Mouse (Mus musculus) heart, adult 10 weeks (tissue): ENCODE results near the gene Dnhd1. TPM values are rescaled to one million over a fixed set of nuclear protein-coding genes. Genes with fewer than 3 reads are reported as not detected.

Experiments used
- polyA plus RNA-seq: library from polyadenylated mRNA; stranded (reverse); fragments of 350-450 nt; fragmentation: Illumina TruSeq; extraction: RNeasy Lipid Tissue Mini Kit (QIAGEN cat#74804); gene quantifications from one replicate; pipeline ENCODE4 v1.2.3, GENCODE M21; 2014; ENCODE audit warnings: low read depth, low replicate concordance

The Dnhd1 gene
- 0.86 TPM for polyA plus RNA-seq

GRCm38 (mm10) chr7:105650639-105651435, at the start of gene Dnhd1:
Gene Dnhd1, plus strand, starts transcription at chr7:105650827.

DNA sequence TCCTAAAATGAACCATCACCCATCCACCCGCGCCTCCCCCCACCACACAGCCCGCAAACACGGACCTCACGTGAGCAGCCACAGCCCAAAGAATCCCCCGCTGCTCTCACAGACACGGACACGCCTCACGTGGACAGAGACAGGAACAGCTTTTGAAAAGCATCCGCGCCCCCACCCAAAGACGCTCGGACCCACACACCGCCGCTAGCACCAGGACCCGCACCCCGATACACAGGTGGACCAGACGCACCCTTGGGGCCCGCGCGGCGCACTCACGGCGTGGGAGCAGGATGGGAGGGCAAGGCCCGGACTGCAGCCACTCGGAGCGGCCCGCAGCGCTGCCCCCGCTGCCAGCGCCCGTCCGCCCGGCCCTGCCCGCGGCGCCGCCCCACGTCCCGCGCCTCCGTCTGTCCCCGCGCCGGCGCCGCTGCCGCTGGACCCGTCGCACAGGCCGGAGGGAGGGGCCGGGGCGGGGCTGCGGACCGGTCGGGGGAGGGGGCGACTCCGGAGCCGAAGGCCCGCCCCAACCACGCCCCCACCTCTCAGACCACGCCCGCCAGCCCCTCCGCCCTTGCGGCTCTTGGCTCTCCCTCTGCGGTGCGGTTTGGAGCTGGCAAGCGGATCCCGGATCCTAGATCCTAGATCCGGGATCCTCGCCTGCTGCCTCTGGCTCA, 17.4 kb upstream of the Dnhd1 start, which contains the start of gene Trim3:
Gene Trim3, minus strand, starts transcription at position 445 of the 674 bp plus-strand sequence.

DNA sequence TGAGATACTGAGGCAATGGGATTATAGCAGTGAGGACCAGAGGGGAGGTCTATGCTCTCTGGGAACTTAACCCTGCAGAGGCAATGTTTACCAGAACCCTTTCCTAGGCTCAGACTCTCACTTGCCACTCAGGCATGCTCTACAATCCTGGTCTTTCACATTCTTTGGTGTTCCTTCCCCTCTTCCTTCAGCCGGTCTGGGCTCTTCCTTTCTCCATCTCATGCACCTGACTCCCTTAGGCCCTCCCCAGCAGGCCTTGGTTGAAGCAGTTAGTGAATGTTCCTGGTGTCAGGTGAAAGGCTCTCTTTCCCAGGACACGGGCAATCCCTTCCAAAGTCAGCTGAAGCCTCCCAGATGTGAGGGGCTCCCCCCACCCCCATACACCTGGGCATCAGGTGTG, 10.9 kb upstream of the Dnhd1 start, which contains the start of gene Timm10b:
Gene Timm10b, plus strand, starts transcription at position 301 of the 400 bp plus-strand sequence.

GRCm38 (mm10) chr7:105640233-105640893, 10.3 kb upstream of the Dnhd1 start, which contains the start of the genes Arfip2 and Gm45799:
Gene Arfip2, minus strand, starts transcription at chr7:105640416.
Gene Gm45799, plus strand, starts transcription at chr7:105640552.

DNA sequence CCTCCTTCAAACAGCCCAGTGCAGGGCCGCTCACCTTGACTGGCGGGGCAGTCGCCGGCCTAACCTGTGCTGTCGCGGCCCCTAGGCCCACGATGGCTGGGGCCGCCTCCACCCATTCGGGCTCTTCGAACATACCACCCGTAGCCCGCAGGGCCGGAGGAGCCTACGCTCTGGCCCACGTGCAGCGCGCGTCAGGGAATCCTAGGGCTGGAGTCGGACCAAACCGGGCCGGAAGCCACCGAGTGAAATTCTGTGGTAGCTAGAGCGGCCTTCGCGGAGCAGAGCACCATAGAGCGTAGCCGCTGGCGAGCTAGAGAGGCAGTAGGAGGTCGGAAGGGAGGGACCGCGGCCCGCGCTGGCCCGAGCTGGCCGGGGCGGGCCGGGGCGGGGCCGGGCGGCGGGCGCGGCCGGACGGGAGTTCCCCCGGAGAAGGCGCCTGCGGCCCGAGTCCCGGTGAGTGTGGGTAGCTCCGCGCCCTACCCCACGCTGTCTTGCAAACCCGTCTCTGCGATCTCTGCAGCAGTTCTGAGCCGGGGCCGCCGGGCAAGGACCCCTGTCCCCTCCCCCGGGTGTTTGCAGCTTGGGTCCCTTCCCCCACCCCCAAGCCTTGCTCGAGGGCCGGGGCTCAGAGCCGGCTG, 85.8 kb downstream of the Dnhd1 start, which contains the start of gene Ilk:
Gene Ilk, plus strand, starts transcription at position 329 of the 638 bp plus-strand sequence.

GRCm38 (mm10) chr7:105736911-105737521, 86.4 kb downstream of the Dnhd1 start, which contains the start of gene Rrp8:
Gene Rrp8, minus strand, starts transcription at chr7:105737385.

GRCm38 (mm10) chr7:105743926-105744590, 93.4 kb downstream of the Dnhd1 start, which contains the start of gene Taf10:
Gene Taf10, minus strand, starts transcription at chr7:105744361.

GRCm38 (mm10) chr7:105751491-105752433, 101.1 kb downstream of the Dnhd1 start, which contains the start of gene Tpp1:
Gene Tpp1, minus strand, starts transcription at chr7:105752235.

Other genes starting within 250 kb of the Dnhd1 start
- gene Cnga4, start 246.3 kb upstream of the Dnhd1 start, polyA plus RNA-seq, result not detected
- gene Cckbr, start 225.1 kb upstream of the Dnhd1 start, polyA plus RNA-seq, result not detected
- 22.7 TPM for gene Cavin3, start 168.5 kb upstream of the Dnhd1 start, polyA plus RNA-seq
- 166 TPM for gene Smpd1, start 96.5 kb upstream of the Dnhd1 start, polyA plus RNA-seq
- 185 TPM for gene Apbb1, start 69.2 kb upstream of the Dnhd1 start, polyA plus RNA-seq
- 1.9 TPM for gene Hpx, start 50.7 kb upstream of the Dnhd1 start, polyA plus RNA-seq
- 32.2 TPM for gene Trim3, start 17.3 kb upstream of the Dnhd1 start, polyA plus RNA-seq
- gene Timm10b, start 10.8 kb upstream of the Dnhd1 start, polyA plus RNA-seq, result 70.9 TPM
- gene Arfip2, start 10.4 kb upstream of the Dnhd1 start, polyA plus RNA-seq, result 26.5 TPM
- 16.1 TPM for gene Gm45799, start 10.3 kb upstream of the Dnhd1 start, polyA plus RNA-seq
- gene Ilk, start 85.8 kb downstream of the Dnhd1 start, polyA plus RNA-seq, result 116 TPM
- 13.9 TPM for gene Rrp8, start 86.6 kb downstream of the Dnhd1 start, polyA plus RNA-seq
- gene Taf10, start 93.5 kb downstream of the Dnhd1 start, polyA plus RNA-seq, result 98.7 TPM
- 52.4 TPM for gene Tpp1, start 101.4 kb downstream of the Dnhd1 start, polyA plus RNA-seq
- gene Dchs1, start 136.8 kb downstream of the Dnhd1 start, polyA plus RNA-seq, result 5.0 TPM
- 105 TPM for gene Mrpl17, start 160.3 kb downstream of the Dnhd1 start, polyA plus RNA-seq